Mouse (Mus musculus) lung, embryonic 14.5 days (tissue): ENCODE data around the gene Trim44. TPM values are rescaled to one million over a fixed set of nuclear protein-coding genes. Genes with fewer than 3 reads are reported as not detected.

Source experiments
- ATAC-seq: fragments of 200-750 bp; cut with Nextera tagmentation; 2 replicates; pipeline ENCODE4 v1.8.0; 2017; ENCODE audit warnings: mild to moderate bottlenecking, moderate TSS enrichment, moderate library complexity; ENCODE audit not compliant: insufficient read depth
- DNase-seq: peaks from one replicate; pipeline ENCODE4 v3.0.0-alpha.2; 2015
- H3K27ac ChIP-seq: fragments of 300-500 bp; sonication (generic); 2 replicates; pipeline ENCODE4 v1.5.1; 2014; ENCODE audit warnings: low read depth, mild to moderate bottlenecking, moderate library complexity
- H3K27me3 ChIP-seq: fragments of 300-500 bp; sonication (generic); 2 replicates; pipeline ENCODE4 v1.6.1; 2014; ENCODE audit warnings: low read length, control low read depth; ENCODE audit not compliant: insufficient read depth
- H3K36me3 ChIP-seq: fragments of 300-500 bp; sonication (generic); 2 replicates; pipeline ENCODE4 v1.6.1; 2014; ENCODE audit warnings: control low read depth; ENCODE audit not compliant: insufficient read depth
- H3K4me1 ChIP-seq: fragments of 300-500 bp; sonication (generic); 2 replicates; pipeline ENCODE4 v1.6.1; 2014; ENCODE audit warnings: antibody characterized with exemption, control low read depth; ENCODE audit not compliant: insufficient read depth
- H3K4me2 ChIP-seq: fragments of 300-500 bp; sonication (generic); 2 replicates; pipeline ENCODE4 v1.6.1; 2014; ENCODE audit warnings: mild to moderate bottlenecking
- H3K4me3 ChIP-seq: fragments of 300-500 bp; sonication (generic); 2 replicates; pipeline ENCODE4 v1.5.1; 2014; ENCODE audit warnings: low read depth, low read length
- H3K9ac ChIP-seq: fragments of 300-500 bp; sonication (generic); 2 replicates; pipeline ENCODE4 v1.6.1; 2014
- H3K9me3 ChIP-seq: fragments of 300-500 bp; sonication (generic); 2 replicates; pipeline ENCODE4 v1.6.1; 2016; ENCODE audit warnings: low read depth, low read length, control low read depth
- CTCF ChIP-seq: IDR thresholded peaks from 2 replicates; pipeline ENCODE4 v1.5.1; 2016; ENCODE audit warnings: antibody characterized with exemption, low read depth
- WGBS: fragments of 180-500 bp; shearing (Covaris S2); extraction: QIAGEN DNeasy Blood & Tissue Kit; methylation state at CpG from one replicate; pipeline ENCODE4 v1.1.7; 2014; 5-methylcytosine and 5-hydroxymethylcytosine counted together
- polyA plus RNA-seq: library from polyadenylated mRNA; unstranded; fragments of >200 nt; fragmentation: Nextera tagmentation; extraction: Ambion mirVana; gene quantifications from 2 replicates; pipeline ENCODE4 v1.2.1, GENCODE M21; 2014

The Trim44 gene
- polyA plus RNA-seq, result 37.6 and 39.3 TPM in 2 replicates

DNA sequence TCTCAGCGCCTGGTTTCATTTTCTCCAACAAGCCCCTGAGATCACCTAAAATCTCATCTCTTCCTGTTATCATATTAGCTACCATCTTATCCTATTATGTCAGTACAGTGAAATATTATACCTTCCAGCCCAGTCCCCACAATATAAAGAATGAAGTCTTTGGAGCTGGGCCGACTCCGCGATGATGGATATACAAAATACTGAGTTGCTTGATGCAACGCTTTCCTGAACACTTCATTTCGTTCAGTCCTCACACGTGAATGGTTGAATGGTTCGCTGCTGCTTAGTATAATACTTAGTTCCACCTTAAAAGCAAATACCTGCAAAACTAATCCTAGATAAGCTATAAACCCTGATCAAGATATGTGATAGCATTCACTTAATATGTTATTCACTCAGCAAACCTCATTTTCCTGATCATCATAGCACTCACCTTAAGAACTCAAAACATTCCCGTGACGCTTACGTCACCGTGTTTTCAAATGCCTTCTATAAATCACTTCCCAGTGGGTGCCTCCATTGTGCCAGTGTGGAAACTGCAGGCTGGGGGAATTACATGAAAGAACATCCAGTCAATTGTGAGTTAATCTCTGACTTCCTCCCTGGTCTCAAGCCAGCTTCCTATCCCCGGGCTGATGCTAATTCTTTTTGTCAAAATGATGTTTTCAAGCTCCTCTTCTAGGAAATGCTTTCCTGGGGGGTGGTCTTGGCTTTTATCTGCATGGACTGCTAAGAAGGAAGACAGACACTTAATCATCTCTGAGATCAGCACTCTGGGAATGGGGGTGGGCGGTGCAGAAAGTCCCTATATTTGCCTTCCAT is at the start of gene Trim44:
Trim44 (minus strand) TSS at position 466 of the 822 bp plus-strand sequence.
- 31% methylated on average over 14 of the region's 14 CpGs for WGBS
- DNase-seq, result peak; percentile 70
- Histone ChIP-seq H3K4me2 (peak within 1 kb of the TSS; percentile 21; the same call in 1 of the 2 replicates), H3K4me1 (no peaks in the 10 kb centered on the region), H3K36me3 (no peaks in the 10 kb centered on the region), H3K4me3 (no peak within 1 kb of the TSS), H3K27me3 (no peaks in the 10 kb centered on the region), H3K9me3 (no peaks in the 10 kb centered on the region), H3K27ac (no peak within 1 kb of the TSS), H3K9ac (no peak within 1 kb of the TSS)
- no peak; the same call in 1 of the 2 replicates for ATAC-seq
- no peak for TF ChIP-seq CTCF

DNA sequence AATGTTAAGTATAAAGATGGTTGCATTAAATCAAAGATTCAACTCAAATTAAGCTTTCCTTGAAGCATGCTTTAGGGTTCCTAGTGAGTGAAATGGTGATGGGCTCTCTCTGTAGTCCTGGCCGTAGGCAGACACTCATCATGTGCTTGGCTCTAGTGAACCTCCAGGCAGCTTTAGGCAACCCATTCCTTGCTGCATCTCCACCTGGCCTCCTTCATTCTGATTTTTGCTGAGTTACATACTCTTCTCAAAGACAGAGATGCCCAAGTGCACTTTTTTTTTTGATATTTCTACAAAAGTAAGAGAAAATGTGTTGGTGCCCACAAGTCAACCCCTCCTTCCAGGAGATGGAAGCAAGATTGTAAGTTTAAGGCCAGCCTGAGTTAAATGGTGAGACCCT is 47.5 kb upstream of the Trim44 start:
- H3K36me3 ChIP-seq, result no peaks in the 10 kb centered on the region
- DNase-seq, result no peak
- H3K4me2 ChIP-seq, result no peak overlapping the region
- no peak for TF ChIP-seq CTCF
- no peak overlapping the region for H3K9ac ChIP-seq
- no peaks in the 10 kb centered on the region for H3K9me3 ChIP-seq
- H3K27ac ChIP-seq, result no peak overlapping the region
- 88% methylated on average over 1 of the region's 1 CpGs for WGBS
- H3K27me3 ChIP-seq, result peaks cover 7% of the 10 kb centered on the region
- no peak overlapping the region for H3K4me3 ChIP-seq
- no peak for ATAC-seq
- H3K4me1 ChIP-seq, result no peaks in the 10 kb centered on the region; the same call in 1 of the 2 replicates

DNA sequence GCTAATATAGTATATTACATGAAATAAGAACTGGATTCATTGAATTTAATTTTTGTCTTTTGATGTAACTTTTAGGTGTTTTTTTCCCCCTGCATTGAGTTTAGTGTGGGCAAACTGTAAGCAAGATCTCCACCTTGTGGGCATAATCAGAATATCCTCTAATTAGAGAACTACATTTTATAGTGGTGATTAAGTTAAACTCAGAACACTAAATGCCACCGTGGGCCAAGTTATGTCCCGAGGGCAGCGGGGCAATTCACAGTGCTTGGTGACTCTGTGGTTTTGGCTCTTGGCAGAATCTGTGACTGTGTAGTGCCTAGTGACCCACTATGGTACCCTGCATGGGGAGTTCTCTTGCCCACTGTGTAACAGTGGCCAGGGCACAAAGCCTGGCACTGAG is 45.8 kb upstream of the Trim44 start:
- TF ChIP-seq CTCF, result peak; percentile 71
- ATAC-seq, result no peak
- peak; percentile 83 for DNase-seq
- 33% methylated on average over 3 of the region's 3 CpGs for WGBS
- no peaks in the 10 kb centered on the region for H3K9me3 ChIP-seq
- H3K27ac ChIP-seq, result no peak overlapping the region
- H3K4me2 ChIP-seq, result no peak overlapping the region
- no peak overlapping the region for H3K9ac ChIP-seq
- H3K4me3 ChIP-seq, result no peak overlapping the region
- H3K27me3 ChIP-seq, result peaks cover 7% of the 10 kb centered on the region
- no peaks in the 10 kb centered on the region for H3K36me3 ChIP-seq
- H3K4me1 ChIP-seq, result no peaks in the 10 kb centered on the region; the same call in 1 of the 2 replicates

DNA sequence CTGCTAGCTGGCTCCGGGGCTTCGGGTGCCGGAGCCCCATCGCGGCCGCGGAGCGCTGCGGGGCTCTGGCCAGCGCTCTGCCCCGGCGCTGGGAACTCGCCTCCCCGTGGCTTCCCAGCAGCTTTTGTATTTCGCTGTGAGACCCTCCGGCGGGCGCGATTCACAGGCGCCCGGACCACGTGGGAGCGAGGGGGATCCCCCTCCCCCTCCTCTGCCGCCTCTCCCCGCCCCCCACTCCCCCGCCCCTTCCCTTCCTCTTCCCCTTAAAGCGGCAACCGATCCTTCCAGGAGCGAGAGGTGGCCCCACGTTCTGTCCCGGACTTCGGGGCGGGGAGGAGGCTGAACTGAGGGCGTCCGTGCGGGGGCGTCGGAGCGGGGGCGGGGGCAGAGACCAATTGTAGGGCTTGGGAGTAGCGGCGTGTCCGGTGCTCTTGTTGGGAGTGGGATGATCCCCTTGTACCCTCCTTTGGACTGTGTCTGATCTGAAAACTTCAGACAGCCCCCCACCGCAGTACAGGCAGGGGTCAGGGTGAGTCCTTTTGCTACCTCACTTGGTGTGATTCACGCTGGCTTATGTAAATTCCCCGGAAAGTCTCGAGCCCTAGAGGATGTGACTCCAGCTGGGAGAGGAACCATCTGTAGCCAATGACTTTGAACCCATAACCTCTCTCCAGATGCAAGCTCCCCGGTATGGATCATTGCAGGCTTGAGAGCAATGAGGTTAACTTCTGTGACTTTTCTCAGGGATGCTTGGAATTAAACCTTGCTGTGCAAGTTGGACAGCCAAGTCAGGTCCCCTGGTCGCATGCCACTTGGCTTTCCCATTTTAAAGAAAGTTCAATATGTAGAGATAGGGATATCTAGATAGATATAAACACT is 44.3 kb upstream of the Trim44 start, which contains the start of gene Fjx1:
Fjx1 (minus strand) TSS at position 829 of the 879 bp plus-strand sequence.
- H3K4me2 ChIP-seq, result peak within 1 kb of the TSS; percentile 98
- DNase-seq, result peak; percentile 85

DNA sequence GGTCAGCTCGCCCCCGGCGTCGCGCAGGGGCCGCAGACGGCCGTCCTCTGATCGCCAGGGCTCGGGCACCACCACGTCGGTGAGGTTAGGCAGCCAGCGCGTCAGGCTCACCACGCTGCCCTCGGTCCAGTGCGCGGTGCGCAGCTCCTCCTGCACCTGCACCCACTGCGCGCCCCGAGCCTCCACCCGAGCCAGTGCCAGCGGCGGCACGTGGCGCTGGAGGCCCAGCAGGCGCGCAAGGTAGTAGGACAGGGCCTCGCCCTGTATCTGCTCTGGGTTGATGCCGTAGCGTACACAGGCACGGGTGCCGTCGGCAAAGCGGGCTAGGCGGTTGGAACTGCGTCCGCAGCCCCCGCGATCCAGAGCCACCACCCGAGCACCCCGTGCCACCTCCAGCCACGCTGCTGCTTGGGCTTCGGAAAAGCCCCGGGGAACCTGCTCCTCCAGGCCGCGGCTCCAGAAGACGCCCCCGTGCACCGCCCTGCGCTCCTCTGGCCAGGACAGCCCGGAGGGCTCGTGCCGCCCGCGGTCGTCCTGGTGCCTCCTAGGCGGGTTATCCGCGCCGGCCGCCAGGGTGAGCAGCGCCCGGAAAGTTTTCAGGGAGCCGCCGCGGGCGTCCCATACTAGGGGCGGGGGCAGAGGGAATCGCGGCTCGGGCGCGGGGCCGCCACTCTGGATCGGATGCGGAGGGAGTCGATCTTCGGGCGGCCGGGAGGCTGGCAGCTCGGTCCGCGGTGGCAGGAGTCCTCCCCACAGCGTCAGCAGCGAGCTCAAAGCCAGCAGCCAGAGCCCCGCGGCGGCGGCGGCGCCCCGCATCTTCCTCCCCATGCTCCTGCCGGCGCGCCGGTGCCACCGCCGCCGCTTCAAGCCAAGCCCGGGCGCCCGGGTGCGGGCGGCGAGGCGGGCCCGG is 43.4 kb upstream of the Trim44 start:
- Histone ChIP-seq H3K27me3 (peaks cover 7% of the 10 kb centered on the region), H3K9ac (peak overlapping the region; percentile 75), H3K4me1 (no peaks in the 10 kb centered on the region; the same call in 1 of the 2 replicates), H3K9me3 (no peaks in the 10 kb centered on the region), H3K4me2 (peak overlapping the region; percentile 98), H3K27ac (peak overlapping the region; percentile 80), H3K4me3 (peak overlapping the region; percentile 70), H3K36me3 (no peaks in the 10 kb centered on the region)
- peak; percentile 10; the same call in 1 of the 2 replicates for TF ChIP-seq CTCF
- ATAC-seq, result peak; percentile 45
- DNase-seq, result peak; percentile 64
- WGBS, result under 1% methylated on average over 109 of the region's 109 CpGs

More for the DNA sequence above, 44.3 kb upstream of the Trim44 start, which contains the start of gene Fjx1:
- Histone ChIP-seq H3K4me1 (no peaks in the 10 kb centered on the region; the same call in 1 of the 2 replicates), H3K36me3 (no peaks in the 10 kb centered on the region), H3K27me3 (peaks cover 7% of the 10 kb centered on the region), H3K9ac (peak within 1 kb of the TSS; percentile 75), H3K9me3 (no peaks in the 10 kb centered on the region), H3K27ac (peak within 1 kb of the TSS; percentile 80), H3K4me3 (peak within 1 kb of the TSS; percentile 70)
- WGBS, result under 1% methylated on average over 48 of the region's 49 CpGs
- peak; percentile 76 for ATAC-seq
- no peak for TF ChIP-seq CTCF

DNA sequence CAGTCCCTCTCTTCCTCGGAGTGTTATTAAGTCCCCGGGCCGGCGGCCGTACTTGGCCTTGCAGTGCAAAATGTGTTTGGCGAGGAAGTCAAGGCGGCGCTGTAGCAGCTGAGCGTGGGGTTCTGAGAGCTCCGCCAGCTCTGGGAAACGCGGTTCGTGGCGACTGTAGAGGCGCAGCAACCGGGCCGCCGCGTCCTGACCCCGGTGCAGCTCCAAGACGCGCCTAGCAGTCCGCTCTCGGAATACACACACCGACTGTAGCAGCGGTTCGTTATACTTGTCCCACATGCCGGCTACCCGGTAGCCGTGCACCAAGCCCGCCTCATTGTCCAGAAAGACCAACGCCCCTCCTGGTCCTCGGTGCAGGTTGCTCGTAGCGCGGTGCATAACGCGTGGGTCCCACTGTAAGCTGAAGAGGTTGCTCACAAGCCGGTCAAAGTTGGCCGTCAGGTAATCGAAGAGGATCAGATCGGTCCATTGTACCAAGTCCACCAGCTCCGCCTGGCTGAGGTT is 42.7 kb upstream of the Trim44 start:
- Histone ChIP-seq H3K36me3 (no peaks in the 10 kb centered on the region), H3K4me3 (peak overlapping the region; percentile 70), H3K4me1 (no peaks in the 10 kb centered on the region; the same call in 1 of the 2 replicates), H3K9me3 (no peaks in the 10 kb centered on the region), H3K9ac (peak overlapping the region; percentile 75), H3K27ac (no peak overlapping the region), H3K4me2 (peak overlapping the region; percentile 98), H3K27me3 (peaks cover 7% of the 10 kb centered on the region)
- TF ChIP-seq CTCF, result peak; percentile 35; the same call in 1 of the 2 replicates
- DNase-seq (peak; percentile 81), ATAC-seq (peak; percentile 14)
- WGBS, result under 1% methylated on average over 43 of the region's 43 CpGs
